Mouse (Mus musculus): Measurements from ENCODE around the gene Ablim1.

The Ablim1 gene

GRCm38 (mm10) chr19:57191109-57191508 lies 123.6 kb downstream of the Ablim1 start:
- DNase-seq (ENCODE audit: extremely low read depth, low read depth) = no peak

DNA sequence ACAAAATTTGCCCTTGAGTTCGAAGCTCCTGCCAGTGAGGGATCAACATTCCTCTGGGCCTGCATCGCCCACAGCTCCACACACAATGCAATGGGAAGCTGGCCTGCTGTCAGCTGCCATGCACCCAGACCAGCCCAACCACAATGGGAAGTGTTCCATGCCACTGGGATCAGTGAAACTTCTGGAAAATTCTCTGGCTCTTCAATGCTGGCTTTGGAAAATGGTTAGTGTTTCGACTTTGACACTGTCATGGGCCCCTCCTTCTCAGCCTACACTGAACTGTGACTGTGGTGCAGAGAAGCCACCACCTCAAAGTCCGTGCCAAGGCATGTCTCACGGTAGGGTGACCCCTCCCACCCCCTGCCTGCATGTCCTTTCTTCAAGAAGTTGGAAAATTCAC lies 125.3 kb downstream of the Ablim1 start:
- no peak for DNase-seq (ENCODE audit: extremely low read depth, low read depth)

DNA sequence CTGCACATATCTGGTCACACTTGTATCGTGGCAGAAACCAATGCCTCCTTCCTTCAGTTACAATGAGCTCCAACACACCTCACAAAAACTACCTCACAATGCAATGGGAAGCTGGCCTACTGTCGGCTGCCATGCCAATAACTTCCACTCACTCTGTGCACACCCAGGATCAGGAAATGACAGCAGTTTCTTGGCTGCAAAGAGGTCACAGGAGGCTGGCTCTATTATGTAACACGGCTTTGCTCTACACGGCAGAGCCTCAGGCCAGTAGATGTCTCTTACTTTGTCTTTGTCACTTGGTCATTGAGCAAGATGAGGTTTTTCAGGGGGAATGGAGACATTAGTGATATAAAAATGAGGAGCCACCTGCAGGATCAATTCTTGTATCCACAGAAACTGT lies 126.2 kb downstream of the Ablim1 start:
- DNase-seq (ENCODE audit: extremely low read depth, low read depth) = no peak

- DNase-seq (ENCODE audit: extremely low read depth, low read depth) = no peak
Observed at GRCm38 (mm10) chr19:57185021-57185420, 129.7 kb downstream of the Ablim1 start.

DNA sequence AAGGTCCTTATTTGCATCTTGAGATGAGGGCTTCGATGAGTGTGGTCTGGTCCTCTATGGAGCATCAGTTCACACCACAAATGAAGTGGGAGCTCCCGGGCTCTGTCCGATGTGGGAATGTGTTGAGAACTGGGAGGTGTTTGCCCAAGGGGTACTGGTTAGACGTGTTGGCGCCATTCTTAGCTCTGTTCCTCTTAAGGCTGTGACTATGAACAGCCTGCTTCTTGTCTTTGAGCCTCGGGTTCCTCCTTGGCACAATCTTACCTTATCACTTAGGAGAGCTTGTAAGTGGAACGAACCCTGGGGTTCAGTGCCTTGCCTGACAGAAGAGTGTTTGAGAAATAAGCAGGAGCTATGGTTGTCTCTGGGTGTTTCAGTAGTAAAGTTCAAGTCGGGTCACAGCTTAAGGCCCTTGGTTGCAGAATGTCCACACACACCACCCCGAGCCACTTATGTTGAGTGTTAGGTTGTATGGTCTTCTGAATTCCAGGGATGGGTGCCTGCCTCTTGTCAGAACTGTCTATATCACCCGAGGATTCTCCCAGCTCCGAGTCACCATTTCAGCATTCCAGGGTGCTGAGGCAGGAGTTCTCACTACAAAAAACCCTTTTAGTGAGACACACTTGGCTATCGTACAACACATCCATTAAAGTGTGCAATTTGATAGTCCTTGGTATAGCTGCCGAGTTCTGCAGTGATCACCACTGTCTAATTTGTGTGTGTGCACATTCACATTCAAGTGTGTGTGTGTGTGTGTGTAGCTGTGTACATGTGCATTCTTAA lies 131.6 kb downstream of the Ablim1 start:
- DNase-seq (ENCODE audit: extremely low read depth, low read depth) = no peak

GRCm38 (mm10) chr19:57181852-57182528 lies 132.7 kb downstream of the Ablim1 start:
- DNase-seq (ENCODE audit: extremely low read depth, low read depth) = no peak

DNA sequence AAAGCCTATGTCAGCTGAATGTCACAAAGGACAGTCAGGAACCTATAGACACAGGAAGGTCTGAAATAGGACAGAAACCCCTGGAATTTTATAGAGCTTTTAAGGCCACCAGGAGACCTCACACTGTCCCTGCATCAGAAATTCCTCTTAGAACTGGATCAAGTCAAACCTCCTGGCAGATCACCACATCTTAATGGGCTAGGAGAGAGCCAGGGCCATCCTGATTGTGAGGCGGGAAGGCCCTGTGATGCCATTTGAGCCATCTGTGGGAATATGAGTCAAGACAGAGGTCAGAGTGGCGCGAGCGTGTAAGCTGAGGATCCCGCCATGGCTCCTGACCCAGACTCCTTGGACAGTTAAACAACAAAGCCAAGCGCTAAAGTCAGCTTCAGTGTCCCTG lies 133.4 kb downstream of the Ablim1 start:
- no peak for DNase-seq (ENCODE audit: extremely low read depth, low read depth)

GRCm38 (mm10) chr19:57180908-57181307 lies 133.8 kb downstream of the Ablim1 start:
- DNase-seq (ENCODE audit: extremely low read depth, low read depth) = no peak

- DNase-seq (ENCODE audit: extremely low read depth, low read depth) = no peak
Observed at GRCm38 (mm10) chr19:57180333-57180732, 134.4 kb downstream of the Ablim1 start.

DNA sequence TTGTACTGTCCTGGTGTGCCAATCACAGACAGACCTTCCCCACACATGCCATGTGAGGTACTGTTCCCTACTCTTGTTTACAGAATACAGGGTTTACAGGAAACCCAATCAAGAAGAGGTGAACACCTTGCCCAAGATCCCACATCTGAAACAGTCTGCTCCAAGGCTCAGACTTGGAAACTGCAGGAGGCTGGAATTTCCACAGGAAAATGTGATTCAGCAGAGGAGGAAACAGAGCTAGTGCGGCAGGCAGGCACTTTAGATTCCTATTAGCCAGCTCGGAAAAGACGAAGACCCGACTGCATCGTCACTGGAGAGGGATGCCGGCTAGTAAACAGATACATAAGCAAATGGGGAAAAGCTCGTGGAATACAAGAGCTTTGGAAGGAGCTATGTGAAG lies 135.4 kb downstream of the Ablim1 start:
- DNase-seq (ENCODE audit: extremely low read depth, low read depth) = no peak

GRCm38 (mm10) chr19:57177334-57177733 lies 137.4 kb downstream of the Ablim1 start:
- no peak for DNase-seq (ENCODE audit: extremely low read depth, low read depth)

GRCm38 (mm10) chr19:57175077-57175476 lies 139.6 kb downstream of the Ablim1 start:
- DNase-seq (ENCODE audit: extremely low read depth, low read depth) = no peak

- no peak for DNase-seq (ENCODE audit: extremely low read depth, low read depth)
Observed at GRCm38 (mm10) chr19:57174541-57174940, 140.2 kb downstream of the Ablim1 start.

- no peak for DNase-seq (ENCODE audit: extremely low read depth, low read depth)
Observed at GRCm38 (mm10) chr19:57174045-57174444, 140.7 kb downstream of the Ablim1 start.

- DNase-seq (ENCODE audit: extremely low read depth, low read depth) = no peak
Observed at GRCm38 (mm10) chr19:57172321-57172720, 142.4 kb downstream of the Ablim1 start.

DNA sequence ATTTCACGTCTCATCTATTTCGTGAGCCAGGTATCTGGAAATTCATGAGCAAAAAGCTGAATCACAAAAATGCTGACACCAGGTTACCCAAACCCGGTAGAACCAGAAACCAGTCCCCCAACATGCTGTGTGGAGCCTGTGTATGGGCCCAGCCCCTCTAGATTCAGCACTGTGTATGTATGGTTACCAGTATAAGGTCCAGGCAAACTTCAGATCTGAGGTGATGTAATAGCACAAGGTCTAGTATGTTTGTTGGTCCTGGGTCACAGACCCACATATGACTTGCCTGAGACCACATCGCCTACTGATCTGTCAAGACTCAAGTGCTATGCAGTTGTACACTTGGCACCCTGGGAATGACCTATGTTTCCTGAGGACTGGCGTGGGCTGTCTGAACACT lies 143.8 kb downstream of the Ablim1 start:
- DNase-seq (ENCODE audit: extremely low read depth, low read depth) = no peak

DNA sequence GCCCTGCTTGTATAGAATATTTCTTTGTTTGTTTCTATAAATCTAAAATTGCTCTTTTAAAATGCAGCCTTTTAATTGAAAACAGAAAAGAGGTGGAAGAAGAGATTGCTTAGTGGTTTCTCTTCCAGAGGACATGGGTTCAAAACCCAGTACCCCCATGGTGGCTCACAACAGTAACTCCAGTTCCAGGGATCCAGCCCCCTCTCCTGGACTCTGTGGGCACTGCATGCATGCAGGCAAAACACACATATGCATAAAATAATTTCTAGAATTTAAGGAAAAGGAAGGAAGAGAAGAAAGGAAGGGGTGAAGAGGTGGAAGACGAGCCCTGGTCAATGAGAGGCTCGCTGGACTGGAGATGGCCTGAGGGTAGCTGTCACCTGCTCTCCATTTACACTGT lies 145.2 kb downstream of the Ablim1 start:
- no peak for DNase-seq (ENCODE audit: extremely low read depth, low read depth)

- no peak for DNase-seq (ENCODE audit: extremely low read depth, low read depth)
Observed at GRCm38 (mm10) chr19:57167721-57168120, 147.0 kb downstream of the Ablim1 start.

GRCm38 (mm10) chr19:57164882-57165281 lies 149.8 kb downstream of the Ablim1 start:
- DNase-seq (ENCODE audit: extremely low read depth, low read depth) = no peak

DNA sequence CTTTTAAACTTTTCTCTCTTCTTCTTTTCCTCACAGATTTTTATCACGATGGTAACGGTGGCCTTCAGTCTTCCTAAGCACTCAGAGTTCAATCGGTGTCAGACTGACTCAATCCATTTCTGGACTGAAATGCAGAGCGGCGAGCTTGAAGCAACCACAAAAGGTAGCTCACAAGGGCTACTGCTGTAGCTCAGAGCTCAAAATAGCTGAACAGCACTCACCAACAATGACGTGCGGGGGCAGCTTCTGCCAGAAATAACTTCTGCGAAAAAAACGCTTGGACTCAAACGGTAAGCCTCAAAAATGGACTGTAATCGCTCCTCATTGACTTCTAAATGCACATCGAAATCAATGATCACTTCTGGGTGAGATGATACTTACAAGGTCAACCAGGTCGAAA lies 151.4 kb downstream of the Ablim1 start:
- no peak for DNase-seq (ENCODE audit: extremely low read depth, low read depth)

DNA sequence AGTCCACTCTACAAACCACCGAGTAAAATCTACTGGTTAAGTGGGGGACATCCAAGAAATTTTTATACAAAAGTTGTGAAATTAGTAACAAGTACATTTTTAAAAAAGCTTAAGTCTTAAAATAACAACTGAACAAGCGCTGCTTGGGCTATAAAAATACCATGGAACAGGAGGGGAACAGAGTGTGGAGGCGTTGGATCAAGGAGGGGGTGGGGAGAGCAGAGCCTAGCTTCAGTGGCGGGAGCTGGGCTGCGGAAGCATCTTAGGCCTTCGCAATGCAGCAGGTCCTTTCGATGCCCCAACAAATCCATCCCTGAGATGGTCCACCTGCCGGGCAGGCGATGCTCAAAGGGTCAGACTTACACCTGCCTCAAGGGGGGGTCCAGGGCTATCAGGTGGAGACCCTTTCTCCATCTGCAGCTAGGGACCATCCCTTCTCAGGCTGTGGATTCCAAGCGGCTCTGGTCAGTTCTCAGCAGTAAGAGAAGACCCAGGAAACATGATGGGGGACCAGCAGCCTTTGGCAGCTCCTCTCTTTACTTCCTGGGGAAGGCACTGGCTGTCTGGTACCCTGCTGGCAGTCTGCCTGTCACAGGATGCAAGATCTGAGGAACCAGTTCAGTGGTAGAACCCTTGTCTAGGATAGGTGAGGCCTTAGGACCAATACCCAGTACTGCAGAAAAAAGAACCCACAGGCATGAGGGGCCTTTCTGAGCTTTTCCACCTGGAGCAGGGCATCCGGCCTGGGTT lies 152.6 kb downstream of the Ablim1 start:
- DNase-seq (ENCODE audit: extremely low read depth, low read depth) = no peak

- no peak for DNase-seq (ENCODE audit: extremely low read depth, low read depth)
Observed at GRCm38 (mm10) chr19:57161010-57161660, 153.6 kb downstream of the Ablim1 start.
